Mouse (Mus musculus) ES-Bruce4 (cell line): ENCODE results near the gene Fcgrt. TPM values are rescaled to one million over a fixed set of nuclear protein-coding genes. Genes with fewer than 3 reads are reported as not detected.
A peak's percentile ranks its signal among the peaks of the same experiment; 100 is the strongest.

Source experiments
- H3K27ac ChIP-seq: 2 replicates; pipeline ENCODE4 v1.5.1; 2012; ENCODE audit warnings: low read length, inconsistent platforms; ENCODE audit not compliant: insufficient read depth
- H3K27me3 ChIP-seq: 2 replicates; pipeline ENCODE4 v1.6.1; 2012; ENCODE audit warnings: mild to moderate bottlenecking, low read length, inconsistent platforms; ENCODE audit not compliant: control insufficient read depth, poor library complexity, insufficient read depth, severe bottlenecking
- H3K36me3 ChIP-seq: 2 replicates; pipeline ENCODE4 v1.6.1; 2012; ENCODE audit warnings: inconsistent platforms, mild to moderate bottlenecking, low read length, moderate library complexity; ENCODE audit not compliant: control insufficient read depth, poor library complexity, insufficient read depth, severe bottlenecking
- H3K4me1 ChIP-seq: one replicate; pipeline ENCODE4 v1.8.1; 2011; ENCODE audit warnings: low read length; ENCODE audit not compliant: control insufficient read depth, insufficient read depth
- H3K4me3 ChIP-seq: 2 replicates; pipeline ENCODE4 v1.5.1; 2011; ENCODE audit warnings: low read depth, mild to moderate bottlenecking, low read length
- H3K9ac ChIP-seq: 2 replicates; pipeline ENCODE4 v1.6.1; 2012; ENCODE audit warnings: low read depth, mild to moderate bottlenecking, inconsistent platforms; ENCODE audit not compliant: poor library complexity, severe bottlenecking
- H3K9me3 ChIP-seq: replicated peaks from 2 replicates; pipeline ENCODE4 v1.6.1; 2012; ENCODE audit warnings: mild to moderate bottlenecking, low read length, inconsistent platforms; ENCODE audit not compliant: control insufficient read depth, poor library complexity, insufficient read depth, severe bottlenecking
- CTCF ChIP-seq: IDR thresholded peaks from one replicate; pipeline ENCODE4 v1.8.1; 2011; ENCODE audit warnings: low read depth, low read length
- EP300 ChIP-seq: IDR thresholded peaks from 2 replicates; pipeline ENCODE4 v1.6.1; 2011; ENCODE audit warnings: low read depth, low read length; ENCODE audit not compliant: insufficient read depth
- POLR2A ChIP-seq: IDR thresholded peaks from one replicate; pipeline ENCODE4 v1.8.1; 2011; ENCODE audit warnings: low read length; ENCODE audit not compliant: insufficient read depth
- polyA plus RNA-seq: library from polyadenylated mRNA; stranded (reverse); fragments of >200 nt; gene quantifications from 2 replicates; pipeline ENCODE4 v1.2.4, GENCODE M21; 2011; ENCODE audit warnings: low read depth; ENCODE audit not compliant: missing spikeins, insufficient read depth, insufficient read length

Gene Fcgrt
- polyA plus RNA-seq, 1 experiment = 2.0 TPM

- Histone ChIP-seq H3K4me3 (no peak overlapping the region), H3K27ac (no peak overlapping the region), H3K36me3 (0 out of 2 replicates have a peak, but pooled peaks cover 3% of the 10 kb centered on the region), H3K9me3 (no peaks in the 10 kb centered on the region), H3K4me1 (peaks cover 6% of the 10 kb centered on the region), H3K27me3 (no peaks in the 10 kb centered on the region), H3K9ac (no peak overlapping the region)
- no peak for TF ChIP-seq POLR2A
- TF ChIP-seq EP300 = no peak
- TF ChIP-seq CTCF = no peak
Measured at GRCm38 (mm10) chr7:45090251-45090977, 13.2 kb downstream of the Fcgrt start.

DNA sequence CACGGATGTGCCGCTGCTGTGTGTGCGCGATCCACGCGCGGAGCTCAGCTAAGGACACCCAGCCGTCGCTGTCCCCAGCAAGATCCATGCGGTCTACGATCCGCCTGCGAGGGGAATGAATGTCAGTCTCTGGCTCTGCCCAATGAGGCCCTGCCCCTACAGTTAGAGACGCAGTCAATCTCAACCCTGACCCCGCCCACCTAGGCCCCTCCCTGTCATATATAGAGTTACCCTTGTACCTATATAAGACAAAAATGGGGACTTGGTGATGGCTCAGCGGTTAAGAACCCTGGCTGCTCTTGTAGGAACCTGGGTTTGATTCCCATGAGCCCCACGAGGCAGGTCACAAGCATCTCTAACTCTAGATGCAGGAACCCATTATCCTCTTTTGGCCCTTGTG, 15.1 kb downstream of the Fcgrt start:
- TF ChIP-seq CTCF (no peak), EP300 (no peak), POLR2A (no peak)
- Histone ChIP-seq H3K36me3 (0 out of 2 replicates have a peak, but pooled peaks cover 3% of the 10 kb centered on the region), H3K9me3 (no peaks in the 10 kb centered on the region), H3K27ac (no peak overlapping the region), H3K4me1 (peaks cover 4% of the 10 kb centered on the region), H3K27me3 (no peaks in the 10 kb centered on the region), H3K9ac (no peak overlapping the region), H3K4me3 (no peak overlapping the region)

DNA sequence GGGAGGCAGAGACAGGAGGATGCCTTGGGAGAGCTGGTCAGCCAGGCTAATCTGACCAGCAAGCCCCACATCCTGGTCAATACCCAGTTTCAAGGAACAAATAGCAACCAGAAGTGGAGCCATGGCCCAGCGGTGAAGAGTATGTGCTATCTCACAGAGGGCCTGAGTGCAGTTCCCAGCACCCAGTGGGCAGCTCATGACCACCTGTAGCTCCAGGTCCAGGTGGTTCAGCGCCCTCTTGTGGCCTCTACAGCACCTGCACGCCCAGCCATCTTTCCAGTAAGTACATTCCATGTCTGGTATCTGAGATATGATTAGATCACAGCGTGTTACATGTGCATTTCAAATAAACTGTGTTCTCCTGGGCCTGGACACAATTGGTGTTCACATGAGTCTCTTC, 17.6 kb downstream of the Fcgrt start:
- TF ChIP-seq EP300 (no peak), CTCF (peak; percentile 87), POLR2A (no peak)
- H3K36me3 ChIP-seq = 0 out of 2 replicates have a peak, but pooled peaks cover 3% of the 10 kb centered on the region
- no peak overlapping the region for H3K9ac ChIP-seq
- H3K27me3 ChIP-seq = no peaks in the 10 kb centered on the region
- H3K27ac ChIP-seq = no peak overlapping the region
- H3K4me3 ChIP-seq = no peak overlapping the region
- no peaks in the 10 kb centered on the region for H3K9me3 ChIP-seq
- no peaks in the 10 kb centered on the region for H3K4me1 ChIP-seq

DNA sequence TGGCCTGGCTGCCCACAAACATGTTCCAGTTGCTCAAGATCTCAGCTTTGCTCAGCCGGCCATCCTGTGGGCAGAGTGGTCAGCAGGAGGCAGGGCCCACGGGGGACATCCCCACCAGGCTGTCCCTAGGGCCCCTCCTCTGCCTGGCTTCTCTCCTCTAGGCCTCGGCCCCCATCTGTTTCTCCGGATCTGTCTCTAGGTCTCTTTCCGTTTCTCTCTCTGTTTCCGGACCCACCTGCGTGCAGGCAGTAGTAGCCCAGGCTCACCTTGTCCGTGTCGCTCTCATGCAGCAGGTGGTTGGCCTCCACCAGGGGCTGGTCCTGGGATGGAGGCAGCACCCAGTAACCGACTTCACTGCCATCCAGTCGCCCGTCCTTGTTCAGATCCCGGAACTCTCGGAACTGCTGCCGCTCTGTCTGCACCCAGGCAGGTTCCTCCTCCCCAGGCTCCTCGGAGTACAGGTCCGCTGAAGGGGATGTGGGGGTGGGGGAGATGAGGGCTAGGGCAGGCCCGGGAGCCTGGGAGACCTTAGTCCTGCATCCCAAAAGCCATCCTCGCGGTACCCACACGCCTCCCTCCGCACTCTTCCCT, 20.3 kb downstream of the Fcgrt start:
- TF ChIP-seq EP300 = no peak
- Histone ChIP-seq H3K27ac (no peak overlapping the region), H3K36me3 (0 out of 2 replicates have a peak, but pooled peaks cover 3% of the 10 kb centered on the region), H3K4me3 (peak overlapping the region; percentile 12), H3K27me3 (no peaks in the 10 kb centered on the region), H3K4me1 (no peaks in the 10 kb centered on the region), H3K9me3 (no peaks in the 10 kb centered on the region), H3K9ac (no peak overlapping the region)

DNA sequence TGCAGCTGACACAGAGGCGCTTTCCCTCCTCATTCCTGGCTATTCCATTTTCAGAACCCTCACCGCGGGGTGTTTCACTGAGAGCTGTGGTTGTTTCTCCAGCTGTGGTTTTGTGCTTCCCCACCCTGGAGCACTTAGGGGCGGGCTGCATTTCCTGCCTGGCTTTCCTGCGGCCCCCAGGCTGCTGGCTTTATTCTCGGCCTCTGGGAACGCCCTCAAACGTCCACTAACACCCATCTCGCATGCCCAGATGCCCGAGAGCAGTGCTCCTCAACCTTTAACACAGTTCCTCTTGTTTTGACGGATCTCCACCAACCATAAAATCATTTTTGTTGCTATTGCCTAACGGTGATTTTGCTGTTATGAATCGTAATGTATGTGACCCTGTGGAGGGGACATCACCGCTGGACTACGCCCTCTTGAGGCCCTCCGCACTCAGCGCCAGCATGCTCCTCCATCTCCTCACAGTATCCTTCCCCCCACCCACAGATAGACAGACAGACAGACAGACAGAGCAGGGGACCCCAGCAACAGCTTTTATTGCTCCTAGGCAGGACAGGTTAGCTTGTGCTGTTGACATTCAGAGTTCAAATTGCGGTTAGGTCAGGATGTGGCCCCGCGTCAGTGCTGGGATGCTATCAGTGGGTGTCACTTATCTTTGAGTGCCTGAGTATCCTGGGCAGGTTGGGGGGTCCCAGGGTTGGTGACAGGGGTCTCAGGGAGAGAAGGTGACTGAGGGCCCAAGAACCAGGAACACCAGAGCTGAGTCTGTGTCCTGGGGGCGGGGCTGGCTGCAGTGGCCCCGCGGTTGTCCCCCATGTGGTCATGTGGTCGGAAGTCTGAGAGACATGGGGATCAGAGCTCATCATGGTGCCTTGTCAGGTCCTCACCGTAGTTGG, 21.0 kb downstream of the Fcgrt start:
- H3K27ac ChIP-seq = peak overlapping the region; percentile 62
- H3K4me1 ChIP-seq = no peaks in the 10 kb centered on the region
- H3K27me3 ChIP-seq = no peaks in the 10 kb centered on the region
- H3K4me3 ChIP-seq = peak overlapping the region; percentile 12
- H3K9me3 ChIP-seq = no peaks in the 10 kb centered on the region
- TF ChIP-seq POLR2A (no peak), CTCF (peak; percentile 49), EP300 (0 out of 2 replicates have a peak, but pooled peaks have one; percentile 47)
- H3K9ac ChIP-seq = no peak overlapping the region
- 0 out of 2 replicates have a peak, but pooled peaks cover 3% of the 10 kb centered on the region for H3K36me3 ChIP-seq

DNA sequence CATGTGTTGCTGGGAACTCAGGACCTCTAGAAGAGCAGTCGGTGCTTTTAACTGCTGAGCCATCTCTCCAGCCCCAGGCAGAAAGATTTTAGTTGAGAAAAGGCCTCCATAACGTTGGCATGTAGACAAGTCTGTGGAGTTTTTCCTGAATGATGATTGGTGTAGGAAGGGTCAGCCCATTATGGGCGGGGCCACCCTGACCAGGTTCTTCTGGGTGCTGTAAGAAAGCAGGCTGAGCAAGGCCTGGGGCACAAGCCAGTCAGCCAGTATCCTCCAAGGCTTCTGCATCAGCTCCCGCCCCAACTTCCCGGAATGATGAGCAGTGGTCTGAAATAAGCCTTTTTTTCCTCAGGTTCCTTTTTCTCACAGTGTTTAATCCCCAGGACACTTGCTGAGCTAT, 22.6 kb downstream of the Fcgrt start:
- no peaks in the 10 kb centered on the region for H3K4me1 ChIP-seq
- H3K4me3 ChIP-seq = no peak overlapping the region
- no peaks in the 10 kb centered on the region for H3K36me3 ChIP-seq

More for the DNA sequence above, 22.6 kb downstream of the Fcgrt start:
- Histone ChIP-seq H3K27ac (peak overlapping the region; percentile 68), H3K9ac (peak overlapping the region; percentile 12; the same call in 1 of the 2 replicates), H3K9me3 (no peaks in the 10 kb centered on the region), H3K27me3 (no peaks in the 10 kb centered on the region)
- TF ChIP-seq CTCF (no peak), POLR2A (peak; percentile 29), EP300 (no peak)
